Mouse (Mus musculus): Measurements from ENCODE around the gene Eri3.

Gene Eri3

DNA sequence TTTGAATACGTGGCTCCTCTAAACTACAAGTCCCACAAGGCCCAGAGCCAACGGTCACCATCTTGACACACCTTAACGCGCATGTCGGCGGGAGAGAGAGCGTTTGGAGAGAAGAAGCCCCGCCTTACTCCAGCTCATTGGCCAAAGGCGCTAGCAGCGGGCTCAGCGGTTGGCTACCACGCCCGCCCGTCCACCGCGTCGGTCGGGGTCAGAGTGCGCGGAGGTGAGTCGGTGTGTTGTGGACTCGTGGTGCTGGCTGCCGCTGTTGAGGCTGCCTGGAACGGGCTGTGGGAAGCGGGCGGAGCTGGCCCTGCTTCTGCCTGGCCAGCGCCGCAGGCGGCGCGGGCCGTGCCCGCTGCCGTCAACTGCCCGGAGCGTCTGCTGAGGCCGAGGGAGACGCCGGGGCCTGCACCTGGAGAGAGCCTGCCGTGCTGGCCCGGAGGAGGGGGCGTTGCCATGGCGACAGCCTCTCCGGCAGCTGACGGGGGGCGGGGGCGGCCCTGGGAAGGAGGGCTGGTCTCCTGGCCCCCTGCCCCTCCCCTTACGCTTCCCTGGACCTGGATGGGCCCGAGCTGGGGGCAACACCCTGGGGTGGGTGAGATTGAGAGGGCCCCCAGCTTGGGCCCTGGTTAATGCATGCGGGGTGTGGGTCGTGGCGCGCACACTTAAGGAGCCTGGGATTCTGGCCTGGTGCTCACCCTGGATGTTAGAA, at the start of gene Eri3:
Gene Eri3, plus strand, starts transcription at position 226 of the 712 bp plus-strand sequence.
- DNase-seq, result peak; percentile 96

DNA sequence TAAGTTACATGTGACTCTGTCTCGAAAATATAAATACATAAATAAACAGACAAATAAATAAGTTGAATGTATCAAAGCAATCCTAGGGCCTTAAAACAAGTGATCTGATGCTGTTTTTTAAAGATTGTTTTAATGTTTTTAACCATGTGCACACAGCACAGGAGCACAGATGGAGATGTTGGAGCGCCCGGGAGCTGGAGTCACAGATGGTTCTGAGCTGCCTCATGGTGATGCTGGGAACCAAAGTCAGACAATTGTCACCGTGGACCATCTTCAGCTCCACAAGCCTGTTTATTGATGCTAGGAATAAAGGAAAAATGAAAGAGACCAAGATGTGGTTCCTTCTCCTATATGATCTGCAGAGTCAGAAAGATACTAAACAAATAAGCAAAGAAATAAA, 31.9 kb upstream of the Eri3 start:
- DNase-seq, result no peak

DNA sequence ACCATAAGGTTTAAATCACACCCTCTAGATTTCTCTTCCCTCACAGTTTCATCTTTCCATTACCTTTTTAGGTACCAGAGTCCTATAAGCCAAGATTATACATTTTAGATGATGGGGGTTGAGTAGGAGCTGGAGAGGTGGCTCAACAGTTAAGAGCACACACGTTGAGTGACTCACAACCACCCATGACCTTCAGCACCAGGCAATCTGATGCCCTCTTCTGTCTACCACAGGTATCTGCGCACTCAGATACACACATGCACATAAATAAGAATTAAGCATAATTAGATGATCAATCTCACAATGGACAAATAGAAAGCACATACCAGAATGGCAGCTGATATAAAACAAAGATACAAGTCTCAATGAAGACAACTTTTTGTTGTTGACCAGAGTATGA, 28.8 kb upstream of the Eri3 start:
- no peak for DNase-seq

- DNase-seq, result no peak
These were observed 24.2 kb upstream of the Eri3 start for GRCm38 (mm10) chr4:117525990-117526389.

- DNase-seq, result no peak
These were observed 22.9 kb upstream of the Eri3 start for GRCm38 (mm10) chr4:117527116-117527899.

DNA sequence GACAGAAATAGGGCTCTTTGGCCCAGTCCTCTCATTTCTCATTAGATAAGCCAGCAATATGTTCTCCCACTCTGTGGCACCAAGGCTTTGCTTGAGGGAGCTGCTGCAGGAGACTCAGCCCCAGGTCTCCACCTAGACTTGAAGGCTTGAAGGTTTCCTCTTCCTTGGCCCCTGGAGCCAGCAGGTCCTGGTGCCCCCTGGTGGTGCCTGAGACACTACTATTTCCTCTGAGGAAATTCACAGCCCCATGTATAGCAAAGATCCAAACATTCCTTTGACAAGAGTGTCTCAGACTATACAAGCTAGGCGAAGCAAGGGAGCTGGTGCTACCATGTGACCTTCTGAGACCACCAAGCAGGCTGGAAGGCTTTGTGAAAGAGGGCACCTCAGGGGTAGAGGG, 22.2 kb upstream of the Eri3 start:
- DNase-seq, result peak; percentile 70

GRCm38 (mm10) chr4:117529843-117530242, 20.3 kb upstream of the Eri3 start:
- no peak for DNase-seq

DNA sequence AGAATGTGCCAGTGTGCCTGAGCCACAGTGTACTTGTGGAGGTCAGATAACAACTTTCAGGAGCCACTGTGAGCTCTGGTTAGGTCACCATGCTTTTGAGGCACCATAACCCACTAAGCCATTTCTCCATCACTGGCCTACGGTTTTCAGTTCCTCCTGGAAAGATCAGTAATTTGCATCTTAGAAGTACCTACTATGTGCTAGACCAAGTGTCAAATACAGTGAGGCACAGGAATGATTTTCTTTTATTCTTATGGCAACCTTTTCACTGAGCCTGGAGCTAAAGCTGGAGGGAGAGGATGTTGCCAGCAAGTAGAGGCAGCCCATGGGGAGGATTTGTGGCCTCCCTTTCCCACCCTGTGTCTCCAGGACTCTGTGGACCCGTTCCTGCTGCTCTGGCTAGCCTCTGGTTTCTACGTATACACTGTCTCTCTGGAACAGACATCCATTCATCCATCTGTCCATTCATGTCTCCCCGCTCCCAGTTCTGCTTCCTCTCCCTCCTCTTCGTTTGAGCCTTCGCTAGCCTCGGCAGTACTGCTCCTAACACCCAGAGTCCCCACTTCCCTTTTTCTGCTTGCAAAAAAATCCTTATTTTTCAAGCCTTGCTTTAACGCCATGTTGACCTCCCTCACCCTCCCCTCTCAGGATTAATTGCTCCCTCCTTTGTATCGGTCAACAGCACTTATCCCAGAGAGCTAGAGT, 14.5 kb upstream of the Eri3 start:
- no peak for DNase-seq

- DNase-seq, result no peak
These were observed 13.2 kb upstream of the Eri3 start for GRCm38 (mm10) chr4:117537002-117537401.

DNA sequence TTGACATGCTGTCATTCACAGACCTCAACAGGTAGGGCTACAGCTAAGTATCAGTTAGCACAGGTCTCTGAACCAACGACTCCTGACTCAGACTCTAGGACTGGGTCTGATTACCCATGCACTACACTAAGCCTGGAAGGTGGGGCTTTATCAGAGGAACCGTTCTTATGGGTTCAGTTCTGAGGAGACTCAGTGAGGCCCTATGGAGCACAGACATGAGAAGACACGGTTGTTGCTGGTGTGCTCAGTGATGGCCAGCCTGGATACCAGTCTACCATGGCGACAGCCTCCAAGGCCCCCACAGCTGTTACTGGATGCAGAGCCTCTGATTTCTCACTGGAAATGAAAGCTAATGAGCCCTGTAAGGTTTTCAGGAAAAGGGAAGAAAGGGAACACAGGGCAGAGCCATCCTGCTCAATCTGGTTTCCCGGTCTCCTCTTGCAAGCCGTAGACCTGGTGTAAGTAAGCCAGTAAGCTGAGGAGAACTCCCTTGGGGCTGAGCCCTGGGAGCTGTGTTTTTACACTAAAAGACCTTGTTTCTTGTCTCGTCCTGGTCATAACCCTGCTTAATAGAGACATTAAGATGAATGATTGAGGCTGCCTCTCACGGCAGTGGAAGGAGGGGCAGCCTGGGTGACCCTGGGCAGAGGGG, 10.7 kb upstream of the Eri3 start:
- DNase-seq, result no peak

DNA sequence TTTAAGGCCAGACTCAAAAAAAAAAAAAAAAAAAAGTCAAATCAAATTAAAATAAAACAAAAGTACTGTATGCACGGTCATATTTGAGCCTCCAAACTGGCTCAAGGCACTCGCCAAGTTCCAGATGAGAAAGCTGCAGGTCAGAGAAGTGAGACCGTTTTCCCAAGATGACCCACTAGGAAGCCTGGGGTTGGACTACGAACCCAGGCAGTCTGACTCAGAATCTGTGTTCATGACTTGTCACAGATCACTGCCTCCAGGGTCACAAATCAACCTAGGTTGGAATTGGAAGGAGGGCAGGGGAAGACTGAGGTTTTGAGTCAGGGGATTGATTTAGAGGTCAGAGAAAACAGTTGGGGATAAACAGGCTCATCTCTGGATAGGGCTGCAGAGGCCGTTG, 9.6 kb upstream of the Eri3 start:
- DNase-seq, result no peak

DNA sequence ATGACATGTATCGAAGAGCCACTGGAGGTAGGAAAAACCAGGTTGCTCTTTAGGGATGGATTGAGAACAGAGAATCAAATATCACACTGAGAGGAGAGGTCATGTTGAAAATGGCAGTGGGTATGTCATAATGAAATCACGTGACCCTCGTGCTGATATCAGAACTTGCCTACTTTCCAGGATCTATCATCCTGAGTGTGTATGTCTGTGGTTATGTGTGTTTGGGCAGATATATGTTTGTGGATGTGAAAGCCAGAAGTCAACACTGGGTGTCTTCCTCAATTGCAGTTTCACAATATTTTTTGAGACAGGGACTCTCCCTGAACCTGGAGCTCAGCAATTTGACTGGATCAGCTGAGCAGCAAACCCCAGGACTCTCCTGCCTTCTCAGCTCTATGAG, 4.7 kb upstream of the Eri3 start:
- no peak for DNase-seq

DNA sequence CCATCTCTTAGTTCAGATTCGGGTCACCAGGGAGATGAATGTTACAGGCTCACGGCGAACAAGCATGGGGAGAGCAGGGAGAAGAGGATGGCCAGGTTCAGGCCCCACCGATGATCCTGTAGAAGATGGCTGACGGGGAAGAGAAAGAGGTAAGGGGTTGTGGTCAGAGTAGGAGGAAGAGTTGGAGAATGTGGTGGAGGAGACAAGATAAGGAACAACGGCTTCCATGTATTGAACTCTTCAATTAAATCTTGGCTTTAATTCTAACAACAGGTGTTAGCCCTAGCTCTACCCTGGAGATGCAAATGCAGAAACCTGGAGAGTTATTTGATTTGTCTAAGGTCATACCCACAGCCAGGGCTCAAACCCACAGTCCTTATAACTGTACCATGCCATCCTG, 3.5 kb upstream of the Eri3 start:
- no peak for DNase-seq

- DNase-seq, result peak; percentile 2
These were observed 589 bp upstream of the Eri3 start for GRCm38 (mm10) chr4:117549576-117549975.

DNA sequence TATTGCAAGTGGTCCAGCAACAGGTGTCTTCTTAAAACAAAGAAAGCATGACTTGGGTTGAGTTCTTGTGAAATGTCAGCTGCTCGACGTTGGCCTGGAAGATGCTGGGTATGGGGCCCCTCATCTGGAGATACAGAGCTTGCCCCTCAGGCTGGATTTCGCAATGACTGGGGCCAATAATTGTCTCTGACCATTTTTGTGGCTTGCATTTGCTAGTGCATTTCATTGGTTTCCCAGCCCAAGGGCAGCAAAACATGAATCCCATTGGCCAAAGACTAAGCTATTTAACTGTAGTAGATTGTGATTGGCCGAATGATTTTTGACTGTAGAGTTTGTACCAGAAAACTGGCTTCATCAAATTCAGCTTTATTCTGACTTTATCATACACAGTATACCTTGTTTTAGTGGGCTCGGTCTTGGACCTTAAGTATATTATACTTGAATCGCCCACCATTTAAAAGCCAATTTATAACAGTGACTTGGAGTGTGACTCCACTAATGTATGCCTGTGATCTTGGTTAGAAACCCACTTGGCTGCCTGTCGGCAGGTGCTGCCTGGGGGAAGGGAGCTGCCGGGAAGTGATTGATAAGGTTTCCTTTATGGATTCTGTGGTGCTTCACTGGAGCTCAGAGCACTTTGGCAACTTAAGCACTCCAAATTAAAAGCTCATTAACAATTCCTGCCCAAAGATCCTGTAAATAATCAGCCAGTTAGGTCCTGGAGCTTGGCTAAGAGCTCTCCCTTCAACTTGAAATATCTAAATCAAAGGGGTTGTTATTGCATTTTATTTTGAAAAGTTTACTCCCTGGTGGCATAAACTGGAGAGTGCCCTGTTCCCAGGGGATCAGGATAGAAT, 1.2 kb downstream of the Eri3 start:
- DNase-seq, result no peak

DNA sequence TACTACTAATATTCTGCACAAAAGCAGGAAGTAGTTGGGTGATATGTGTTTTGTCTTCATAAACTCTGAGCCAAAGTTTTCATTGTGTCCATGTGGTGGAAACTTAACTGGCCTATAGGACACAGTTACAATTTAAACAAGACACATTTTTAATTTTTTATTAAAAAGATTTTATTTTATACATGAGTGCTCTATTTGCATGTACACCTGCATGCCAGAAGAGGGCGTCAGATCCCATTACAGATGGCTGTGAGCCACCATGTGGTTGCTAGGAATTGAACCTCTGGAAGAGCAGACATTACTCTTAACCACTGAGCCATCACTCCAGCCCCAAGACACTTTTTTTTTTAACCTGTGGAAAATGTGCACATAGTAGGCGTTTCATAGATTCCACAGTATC, 5.3 kb downstream of the Eri3 start:
- DNase-seq, result no peak

- DNase-seq, result no peak
These were observed 6.2 kb downstream of the Eri3 start for GRCm38 (mm10) chr4:117556372-117556771.

GRCm38 (mm10) chr4:117557068-117557645, 7.0 kb downstream of the Eri3 start:
- no peak for DNase-seq

- no peak for DNase-seq
These were observed 13.8 kb downstream of the Eri3 start for GRCm38 (mm10) chr4:117563967-117564366.

DNA sequence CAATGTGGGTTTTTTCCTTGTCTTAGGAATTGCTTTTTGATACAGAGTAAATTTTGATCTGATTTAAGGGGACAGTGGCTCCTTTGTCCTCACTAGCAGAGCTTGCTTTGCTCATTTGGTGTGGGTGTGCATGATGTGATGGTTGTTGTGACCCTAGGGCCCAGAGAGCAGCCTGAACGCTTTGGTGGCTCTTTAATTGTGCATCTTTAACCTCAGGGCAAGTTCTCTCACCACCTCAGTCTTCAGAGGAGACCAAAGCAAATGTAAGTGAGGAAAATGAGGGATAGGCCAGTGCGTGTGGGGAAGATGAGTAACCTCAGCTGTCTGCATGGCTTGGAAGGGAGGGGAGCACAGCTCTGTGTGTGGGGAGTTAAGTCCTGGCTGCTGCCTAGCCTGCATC, 18.7 kb downstream of the Eri3 start:
- DNase-seq, result no peak

DNA sequence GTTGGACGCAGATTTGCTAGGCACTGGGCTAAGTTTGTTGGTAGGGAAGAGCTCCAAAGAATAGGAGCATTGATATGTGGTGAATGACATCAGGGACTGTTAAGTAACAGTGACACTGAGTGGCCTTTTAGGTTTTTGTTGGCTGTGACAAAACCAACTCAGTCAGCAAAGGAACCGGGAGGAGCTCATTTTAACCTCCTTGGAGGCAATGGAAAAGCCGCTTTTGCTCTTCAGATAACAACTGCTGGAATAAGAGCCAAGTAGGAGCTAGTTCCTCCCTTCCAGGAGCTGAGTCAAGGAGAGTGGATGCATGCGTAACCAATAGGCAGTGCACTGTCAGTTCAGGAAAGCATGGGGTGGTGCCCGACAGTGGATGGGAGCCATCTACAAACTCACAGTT, 20.8 kb downstream of the Eri3 start:
- DNase-seq, result no peak

DNA sequence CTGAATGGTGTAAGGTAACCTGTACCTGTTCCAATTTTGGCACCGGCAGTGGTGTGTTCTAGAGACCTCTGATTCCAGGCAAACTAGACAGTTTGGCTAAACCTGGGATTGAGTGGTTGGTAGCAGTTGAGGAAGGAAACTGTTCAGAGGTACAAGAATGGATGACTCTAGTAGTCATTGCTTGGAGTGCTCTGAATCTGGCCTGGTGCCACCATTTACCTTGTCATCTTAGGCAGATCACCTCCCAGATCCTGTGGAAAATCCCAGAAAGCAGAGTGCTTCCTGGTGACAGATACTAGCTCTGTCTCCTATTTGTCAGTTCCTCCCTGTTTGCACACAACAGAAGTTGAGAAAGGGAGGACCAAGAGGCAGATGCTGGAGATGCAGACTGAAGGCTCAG, 27.4 kb downstream of the Eri3 start:
- no peak for DNase-seq

Measured in thymus, postnatal 25 days (tissue).